ENCODE assay signal across 28 mouse cellular contexts in genomic region chr3:85812010-85812409, GRCm38 (mm10). TPM values are rescaled to one million over a fixed set of nuclear protein-coding genes. Genes with fewer than 3 reads are reported as not detected.
DNase-seq lines count a peak whose midpoint lies in the region; ATAC-seq and TF ChIP-seq lines count a peak whose summit lies in the region.
"Had no signal": no experiment of that assay in that cellular context is flagged by ENCODE, and none has a peak within 500 bp of the region (broad histone marks: within the 10 kb centered on the region; RNA-seq: fewer than 3 reads in every experiment).

No protein-coding gene starts in this region.

- H3K27ac ChIP-seq in gastrocnemius, adult 2 months, result peak overlapping the region; percentile 74
- H3K27ac ChIP-seq in liver, embryonic 12.5 days, result no peak overlapping the region
- H3K27ac ChIP-seq in liver, embryonic 14.5 days, result no peak overlapping the region
- H3K27ac ChIP-seq in layer of hippocampus, adult 2 months, result no peak overlapping the region
- H3K27ac ChIP-seq: embryonic facial prominence, embryonic 10.5 days; embryonic facial prominence, embryonic 13.5 days; forebrain, embryonic 10.5 days; forebrain, embryonic 13.5 days; hindbrain, embryonic 14.5 days; hindbrain, postnatal 0 days had no signal

- DNase-seq in gastrocnemius, adult 2 months, result no peak
- no peak for DNase-seq in gastrocnemius, postnatal 10 days
- peak; percentile 5 for DNase-seq in liver
- DNase-seq in liver, embryonic 14.5 days (ENCODE audit: low read depth in 3 of 3, low spot score in 3 of 3), result no peak
- no peak for DNase-seq in layer of hippocampus, adult 2 months (ENCODE audit: low spot score in 2 of 2)
- DNase-seq: adrenal gland, adult 8-10 months; adrenal gland, postnatal 25 days; cerebellum, adult 11-12 months; cerebellum, adult 8-10 months; cerebellum, postnatal 10 days; cerebellum, postnatal 36 days; embryo, embryonic 11 days; gastrocnemius, postnatal 25 days; heart, adult 18-20 months; heart, postnatal 14 days; heart, postnatal 4 days had no signal

- no peak overlapping the region for H3K4me3 ChIP-seq in gastrocnemius, adult 2 months
- no peak overlapping the region for H3K4me3 ChIP-seq in liver, embryonic 12.5 days
- no peak overlapping the region for H3K4me3 ChIP-seq in liver, embryonic 14.5 days (ENCODE audit: insufficient read depth in 1 of 2, low read depth in 2 of 2, low read length in 2 of 2)
- no peak overlapping the region for H3K4me3 ChIP-seq in layer of hippocampus, adult 2 months
- H3K4me3 ChIP-seq: embryonic facial prominence, embryonic 10.5 days; embryonic facial prominence, embryonic 13.5 days; forebrain, embryonic 10.5 days; forebrain, embryonic 13.5 days; heart, embryonic 12.5 days; heart, embryonic 15.5 days had no signal

- peak; percentile 39 for TF ChIP-seq EP300 in liver, embryonic 14.5 days (IDR thresholded peaks at IDR 0.05; ENCODE audit: low read depth)

- TF ChIP-seq CTCF in gastrocnemius, adult 2 months (IDR thresholded peaks at IDR 0.05), result no peak
- no peak for TF ChIP-seq CTCF in liver, embryonic 14.5 days (IDR thresholded peaks at IDR 0.05; ENCODE audit: low read depth)
- no peak for TF ChIP-seq CTCF in layer of hippocampus, adult 2 months (conservative IDR thresholded peaks at IDR 0.05)

- no peaks in the 10 kb centered on the region for H3K9me3 ChIP-seq in liver, embryonic 12.5 days (replicated peaks)
- H3K9me3 ChIP-seq in liver, embryonic 14.5 days (ENCODE audit: control insufficient read depth, low read length), result no peaks in the 10 kb centered on the region
- H3K9me3 ChIP-seq: embryonic facial prominence, embryonic 10.5 days; embryonic facial prominence, embryonic 13.5 days; forebrain, embryonic 10.5 days; forebrain, embryonic 13.5 days; heart, embryonic 12.5 days; heart, embryonic 15.5 days had no signal

- no peaks in the 10 kb centered on the region for H3K27me3 ChIP-seq in liver, embryonic 12.5 days (replicated peaks)
- no peaks in the 10 kb centered on the region for H3K27me3 ChIP-seq in liver, embryonic 14.5 days (ENCODE audit: control insufficient read depth, insufficient read depth, low read length)
- H3K27me3 ChIP-seq: embryonic facial prominence, embryonic 13.5 days; forebrain, embryonic 13.5 days; heart, embryonic 12.5 days; heart, embryonic 15.5 days had no signal

- H3K4me2 ChIP-seq in liver, embryonic 12.5 days, result no peak overlapping the region
- H3K4me2 ChIP-seq in liver, embryonic 14.5 days (ENCODE audit: low read depth), result no peak overlapping the region
- H3K4me2 ChIP-seq: embryonic facial prominence, embryonic 13.5 days; forebrain, embryonic 13.5 days; heart, embryonic 12.5 days; heart, embryonic 15.5 days; hindbrain, embryonic 14.5 days had no signal

- 54% methylated on average over 5 of the region's 5 CpGs for WGBS in liver, embryonic 12.5 days (ENCODE audit: insufficient replicate concordance)
- WGBS in liver, embryonic 14.5 days (ENCODE audit: insufficient replicate concordance), result 40% methylated on average over 5 of the region's 5 CpGs

- no peak overlapping the region for H3K9ac ChIP-seq in liver, embryonic 12.5 days
- no peak overlapping the region for H3K9ac ChIP-seq in liver, embryonic 14.5 days (replicated peaks)
- H3K9ac ChIP-seq: embryonic facial prominence, embryonic 13.5 days; forebrain, embryonic 13.5 days; heart, embryonic 12.5 days; heart, embryonic 15.5 days; hindbrain, embryonic 14.5 days had no signal

- no peaks in the 10 kb centered on the region for H3K36me3 ChIP-seq in liver, embryonic 12.5 days
- no peaks in the 10 kb centered on the region for H3K36me3 ChIP-seq in liver, embryonic 14.5 days (replicated peaks; ENCODE audit: control insufficient read depth, insufficient read depth, low read depth)
- H3K36me3 ChIP-seq: embryonic facial prominence, embryonic 10.5 days; embryonic facial prominence, embryonic 13.5 days; forebrain, embryonic 10.5 days; heart, embryonic 12.5 days; heart, embryonic 15.5 days had no signal

- ATAC-seq in liver, embryonic 12.5 days, result no peak
- no peak for ATAC-seq in liver, embryonic 14.5 days (ENCODE audit: insufficient read depth)
- ATAC-seq: activated CD4-positive, CD25-positive, alpha-beta regulatory T cell, adult 4 months; forebrain, embryonic 13.5 days; forebrain, embryonic 16.5 days; hindbrain, postnatal 0 days; inflammation-experienced regulatory T-cells, adult 6 months had no signal

- H3K4me1 ChIP-seq in liver, embryonic 12.5 days, result peaks cover 21% of the 10 kb centered on the region
- H3K4me1 ChIP-seq in liver, embryonic 14.5 days (replicated peaks; ENCODE audit: control insufficient read depth in 2 of 2, insufficient read depth in 2 of 2, low read length in 1 of 2), result peaks cover 0 to 9% of the 10 kb centered on the region in 2 experiments; a peak in 3 of 4 replicates
- H3K4me1 ChIP-seq: forebrain, embryonic 10.5 days; forebrain, embryonic 13.5 days had no signal

- intact Hi-C loops in gastrocnemius, adult 2 months (cut with DNase I), result no loop called here

RNA-seq across cellular contexts. Expression of gene Fam160a1, which starts 5.1 kb away (rescaled TPM):
- 10 to 100 TPM; 54.3 to 56.8 TPM for total RNA-seq in gastrocnemius, adult 2 months (2021)
- 10 to 100 TPM; 47.1 to 51.1 TPM for total RNA-seq in gastrocnemius, postnatal 10 days (2021)
- 0.44 and 0.47 TPM in 2 replicates for polyA plus RNA-seq in liver, embryonic 12.5 days (2016; fragmentation: Nextera tagmentation; extraction: Ambion mirVana)
- polyA plus RNA-seq in liver, embryonic 14.5 days (2012; rRNA removed), result 0.15 and 0.20 TPM in 2 replicates
- polyA plus RNA-seq in liver, embryonic 14.5 days (2014; fragmentation: Nextera tagmentation; extraction: Ambion mirVana), result 0.27 and 0.38 TPM in 2 replicates
- 10 to 100 TPM; 13.5 to 15.0 TPM for total RNA-seq in layer of hippocampus, adult 2 months (2021)
